Mouse (Mus musculus) hindbrain, embryonic 12.5 days (tissue): Measurements from ENCODE around the gene Nphp1. TPM values are rescaled to one million over a fixed set of nuclear protein-coding genes. Genes with fewer than 3 reads are reported as not detected.

Source experiments
- ATAC-seq: fragments of 200-750 bp; cut with Nextera tagmentation; 2 replicates; pipeline ENCODE4 v1.8.0; 2017; ENCODE audit warnings: moderate TSS enrichment; ENCODE audit not compliant: low FRiP score
- H3K27ac ChIP-seq: fragments of 300-500 bp; sonication (generic); 2 replicates; pipeline ENCODE4 v1.5.1; 2016; ENCODE audit warnings: mild to moderate bottlenecking
- H3K27me3 ChIP-seq: fragments of 300-500 bp; sonication (generic); 2 replicates; pipeline ENCODE4 v1.6.1; 2016; ENCODE audit warnings: mild to moderate bottlenecking
- H3K36me3 ChIP-seq: fragments of 300-500 bp; sonication (generic); 2 replicates; pipeline ENCODE4 v1.6.1; 2016; ENCODE audit warnings: mild to moderate bottlenecking
- H3K4me1 ChIP-seq: fragments of 300-500 bp; sonication (generic); 2 replicates; pipeline ENCODE4 v1.6.1; 2016
- H3K4me2 ChIP-seq: fragments of 300-500 bp; sonication (generic); replicated peaks from 2 replicates; pipeline ENCODE4 v1.6.1; 2016; ENCODE audit warnings: mild to moderate bottlenecking
- H3K4me3 ChIP-seq: fragments of 300-500 bp; sonication (generic); 2 replicates; pipeline ENCODE4 v1.5.1; 2016; ENCODE audit warnings: mild to moderate bottlenecking
- H3K9ac ChIP-seq: fragments of 300-500 bp; sonication (generic); 2 replicates; pipeline ENCODE4 v1.6.1; 2016; ENCODE audit warnings: mild to moderate bottlenecking, moderate library complexity
- H3K9me3 ChIP-seq: fragments of 300-500 bp; sonication (generic); replicated peaks from 2 replicates; pipeline ENCODE4 v1.6.1; 2016; ENCODE audit warnings: mild to moderate bottlenecking
- WGBS: fragments of 180-500 bp; shearing (Covaris S2); methylation state at CpG from one replicate; pipeline ENCODE4 v1.1.7; 2016; 5-methylcytosine and 5-hydroxymethylcytosine counted together
- polyA plus RNA-seq: library from polyadenylated mRNA; unstranded; fragments of >200 nt; fragmentation: Nextera tagmentation; extraction: Ambion mirVana; gene quantifications from 2 replicates; pipeline ENCODE4 v1.2.1, GENCODE M21; 2016

The Nphp1 gene
- polyA plus RNA-seq, 1 experiment from 2014 or later = 29.3 TPM

- H3K9me3 ChIP-seq = no peaks in the 10 kb centered on the region
- H3K4me1 ChIP-seq = peaks cover 5% of the 10 kb centered on the region; the same call in 1 of the 2 replicates
- no peak overlapping the region for H3K9ac ChIP-seq
- H3K4me2 ChIP-seq = no peak overlapping the region
- WGBS = 62% methylated on average over 8 of the region's 8 CpGs
- H3K27me3 ChIP-seq = no peaks in the 10 kb centered on the region
- H3K27ac ChIP-seq = no peak overlapping the region
- ATAC-seq = no peak
- no peaks in the 10 kb centered on the region for H3K36me3 ChIP-seq
- H3K4me3 ChIP-seq = no peak overlapping the region
These were observed 69.7 kb downstream of the Nphp1 start for GRCm38 (mm10) chr2:127718839-127719468.

GRCm38 (mm10) chr2:127714726-127715125, 74.0 kb downstream of the Nphp1 start:
- Histone ChIP-seq H3K4me3 (no peak overlapping the region), H3K36me3 (no peaks in the 10 kb centered on the region), H3K4me2 (no peak overlapping the region), H3K27me3 (no peaks in the 10 kb centered on the region), H3K9ac (no peak overlapping the region), H3K27ac (no peak overlapping the region), H3K4me1 (no peaks in the 10 kb centered on the region), H3K9me3 (no peaks in the 10 kb centered on the region)
- no peak for ATAC-seq
- 48% methylated on average over 3 of the region's 3 CpGs for WGBS

- 71% methylated on average over 3 of the region's 3 CpGs for WGBS
- Histone ChIP-seq H3K9ac (no peak overlapping the region), H3K9me3 (no peaks in the 10 kb centered on the region)
These were observed 79.9 kb downstream of the Nphp1 start for GRCm38 (mm10) chr2:127708792-127709191.

GRCm38 (mm10) chr2:127708060-127708459, 80.6 kb downstream of the Nphp1 start:
- Histone ChIP-seq H3K27ac (no peak overlapping the region), H3K9ac (no peak overlapping the region), H3K9me3 (no peaks in the 10 kb centered on the region), H3K36me3 (no peaks in the 10 kb centered on the region), H3K4me1 (no peaks in the 10 kb centered on the region), H3K27me3 (no peaks in the 10 kb centered on the region), H3K4me2 (no peak overlapping the region), H3K4me3 (no peak overlapping the region)
- WGBS = 40% methylated on average over 3 of the region's 3 CpGs
- no peak for ATAC-seq

More at GRCm38 (mm10) chr2:127708792-127709191, 79.9 kb downstream of the Nphp1 start:
- no peaks in the 10 kb centered on the region for H3K4me1 ChIP-seq
- no peak overlapping the region for H3K27ac ChIP-seq
- no peaks in the 10 kb centered on the region for H3K27me3 ChIP-seq
- no peak overlapping the region for H3K4me2 ChIP-seq
- ATAC-seq = no peak
- H3K4me3 ChIP-seq = no peak overlapping the region
- H3K36me3 ChIP-seq = no peaks in the 10 kb centered on the region

GRCm38 (mm10) chr2:127705267-127705666, 83.4 kb downstream of the Nphp1 start:
- no peak for ATAC-seq
- H3K4me2 ChIP-seq = no peak overlapping the region
- no peak overlapping the region for H3K9ac ChIP-seq
- H3K27me3 ChIP-seq = no peaks in the 10 kb centered on the region
- H3K4me1 ChIP-seq = no peaks in the 10 kb centered on the region
- WGBS = 83% methylated on average over 6 of the region's 6 CpGs
- no peaks in the 10 kb centered on the region for H3K36me3 ChIP-seq
- H3K27ac ChIP-seq = no peak overlapping the region
- no peaks in the 10 kb centered on the region for H3K9me3 ChIP-seq
- H3K4me3 ChIP-seq = no peak overlapping the region

Other genes with a start within 250 kb of the Nphp1 start
- 0.42 and 0.77 TPM in 2 replicates for gene Prom2, start 247.4 kb downstream of the Nphp1 start, polyA plus RNA-seq
- 8.0 and 8.4 TPM in 2 replicates for gene Zfp661, start 201.8 kb downstream of the Nphp1 start, polyA plus RNA-seq
- gene Mrps5, start 201.7 kb downstream of the Nphp1 start, polyA plus RNA-seq = 141 and 149 TPM in 2 replicates
- gene Mal, start 132.2 kb downstream of the Nphp1 start, polyA plus RNA-seq = 0.72 and 0.99 TPM in 2 replicates
- gene Mall, start 59.0 kb downstream of the Nphp1 start, polyA plus RNA-seq = 1.1 and 1.5 TPM in 2 replicates
- gene Mtln, start 3.6 kb upstream of the Nphp1 start, polyA plus RNA-seq = 24.1 and 28.3 TPM in 2 replicates
- 50.6 and 52.7 TPM in 2 replicates for gene Bub1, start 43.0 kb upstream of the Nphp1 start, polyA plus RNA-seq
- 0.09 and 0.15 TPM in 2 replicates for gene Acoxl, start 50.0 kb upstream of the Nphp1 start, polyA plus RNA-seq